Mouse (Mus musculus): ENCODE data around the gene Wbp4.
A peak's percentile ranks its signal among the peaks of the same experiment; 100 is the strongest.
"Not testable (repeated sequence)": the region's sequence is repeated elsewhere in the genome, so short reads cannot be mapped to it uniquely, and the experiment has no call there.

Gene Wbp4

GRCm38 (mm10) chr14:79481339-79482151 lies at the start of gene Wbp4:
Wbp4 (minus strand) TSS chr14:79481520.
- DNase-seq: peak; percentile 92

GRCm38 (mm10) chr14:79530761-79531160 lies 49.4 kb upstream of the Wbp4 start:
- no peak for DNase-seq

DNA sequence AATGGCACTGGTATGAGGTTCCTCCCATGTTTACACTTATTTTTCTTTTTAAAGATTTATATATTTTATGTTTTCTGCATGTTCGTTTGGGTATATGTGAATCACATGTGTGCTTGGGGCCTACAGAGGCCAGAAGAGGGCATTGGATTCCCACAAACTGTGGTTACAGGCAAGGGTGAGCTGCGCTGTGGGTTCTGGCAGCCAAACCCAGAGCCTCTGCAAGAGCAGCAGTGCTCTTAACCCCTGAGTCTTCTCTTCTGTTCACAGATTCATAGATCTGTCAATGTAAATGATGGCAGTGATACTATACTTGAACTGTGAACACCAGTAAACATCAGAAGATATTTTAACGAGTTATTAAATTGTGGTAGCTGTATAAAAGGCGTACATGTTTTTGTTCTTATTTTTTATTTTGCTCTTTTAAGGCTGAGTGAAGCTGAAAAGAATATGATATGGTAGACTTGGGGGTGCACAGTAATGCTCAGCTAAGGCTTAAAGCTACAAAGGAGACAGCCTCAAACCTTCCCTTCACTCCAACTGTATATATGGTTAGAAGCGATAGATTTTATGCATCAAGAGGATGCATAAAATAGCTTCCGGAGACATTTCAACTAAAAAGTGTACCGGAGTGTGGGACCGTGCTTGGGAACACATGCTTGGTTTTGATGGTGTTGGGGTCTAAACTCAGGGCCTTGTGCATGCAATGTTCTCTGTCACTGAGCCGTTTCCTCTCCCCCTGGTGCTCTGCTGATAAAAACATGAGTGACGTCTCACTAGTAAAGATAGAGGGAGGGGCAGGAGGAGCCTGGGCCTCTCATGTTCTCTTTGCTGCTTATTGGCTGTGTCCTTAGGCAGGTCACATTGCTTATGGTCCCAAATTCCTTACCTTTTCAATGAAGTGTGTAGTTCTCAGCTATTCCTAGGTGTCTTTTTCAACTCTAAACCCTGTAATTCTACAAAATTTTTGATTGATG lies 48.5 kb upstream of the Wbp4 start:
- DNase-seq: no peak

- DNase-seq: peak; percentile 50
Observed at GRCm38 (mm10) chr14:79527704-79528103, 46.4 kb upstream of the Wbp4 start.

GRCm38 (mm10) chr14:79526106-79526505 lies 44.8 kb upstream of the Wbp4 start:
- not testable (repeated sequence) for DNase-seq

DNA sequence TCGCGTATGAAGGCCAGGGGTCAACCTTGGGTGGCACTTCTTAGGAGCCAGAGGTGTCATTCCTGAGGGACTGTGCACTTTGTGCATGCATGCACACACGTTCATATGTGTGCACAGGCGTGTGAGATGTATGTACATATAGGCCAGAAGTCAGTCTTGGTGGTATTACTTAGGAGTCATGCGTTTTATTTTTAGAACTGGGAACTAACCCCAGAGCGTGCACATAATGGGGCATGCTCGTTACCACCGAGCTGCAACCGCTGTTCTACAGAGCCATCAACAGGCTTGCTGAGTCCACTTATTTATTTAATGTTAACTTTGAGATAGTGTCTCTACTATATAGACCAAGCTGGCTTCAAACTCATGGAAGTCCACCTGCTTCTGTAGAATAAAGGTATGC lies 41.1 kb upstream of the Wbp4 start:
- DNase-seq: no peak

- DNase-seq: no peak
Observed at GRCm38 (mm10) chr14:79521471-79522117, 40.3 kb upstream of the Wbp4 start.

DNA sequence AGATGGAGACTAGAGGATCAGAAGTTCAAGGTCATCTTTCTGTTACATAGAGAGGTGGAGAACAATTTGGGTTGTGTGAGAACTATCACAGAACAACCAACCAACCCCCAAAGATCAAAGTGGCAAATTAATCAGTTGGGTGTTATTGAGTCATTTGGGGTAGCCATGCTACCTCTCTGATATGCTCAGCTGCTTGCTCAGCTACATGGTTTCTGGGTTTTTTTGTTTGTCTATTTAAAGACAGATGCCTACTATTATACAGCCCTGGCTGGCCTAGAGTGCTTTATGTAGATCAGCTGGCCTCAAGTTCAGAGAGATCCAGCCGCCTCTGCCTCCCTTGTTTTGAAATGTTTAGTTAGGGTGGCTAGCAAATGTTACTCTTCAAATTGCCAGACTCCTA lies 39.7 kb upstream of the Wbp4 start:
- DNase-seq: no peak

DNA sequence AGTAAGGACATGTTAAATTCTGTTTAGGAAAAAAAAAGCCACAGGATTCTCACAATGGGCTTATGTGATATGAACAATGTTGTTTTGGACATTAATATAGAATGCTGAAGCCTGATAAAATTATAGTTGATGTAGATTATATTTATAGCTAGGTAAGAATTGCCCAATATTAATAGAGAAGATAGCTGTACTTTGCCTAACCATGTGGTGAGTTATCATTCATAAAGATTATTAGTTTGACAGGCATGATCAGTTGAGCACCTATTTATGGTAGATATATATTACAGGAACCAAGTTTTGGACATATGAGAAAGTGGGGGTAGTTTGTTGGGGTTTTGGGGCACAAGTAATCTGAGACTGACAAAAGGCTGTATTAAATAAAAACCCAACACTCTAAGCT lies 39.3 kb upstream of the Wbp4 start:
- no peak for DNase-seq

DNA sequence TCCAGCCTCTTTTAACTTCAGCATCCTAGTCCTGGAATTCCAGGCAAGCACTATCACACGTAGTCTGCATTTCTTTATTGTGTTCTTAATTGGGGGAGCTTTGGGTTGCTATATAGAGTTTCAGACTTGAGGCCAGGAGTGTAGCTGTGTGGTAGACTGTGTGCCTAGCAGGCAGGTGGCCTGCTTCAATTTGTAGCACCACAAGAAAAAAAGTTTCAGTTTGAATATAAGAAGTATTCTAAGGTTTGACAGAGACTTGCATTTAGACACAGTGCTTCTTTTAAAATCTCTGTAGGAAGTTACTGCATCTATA lies 38.3 kb upstream of the Wbp4 start:
- no peak for DNase-seq

DNA sequence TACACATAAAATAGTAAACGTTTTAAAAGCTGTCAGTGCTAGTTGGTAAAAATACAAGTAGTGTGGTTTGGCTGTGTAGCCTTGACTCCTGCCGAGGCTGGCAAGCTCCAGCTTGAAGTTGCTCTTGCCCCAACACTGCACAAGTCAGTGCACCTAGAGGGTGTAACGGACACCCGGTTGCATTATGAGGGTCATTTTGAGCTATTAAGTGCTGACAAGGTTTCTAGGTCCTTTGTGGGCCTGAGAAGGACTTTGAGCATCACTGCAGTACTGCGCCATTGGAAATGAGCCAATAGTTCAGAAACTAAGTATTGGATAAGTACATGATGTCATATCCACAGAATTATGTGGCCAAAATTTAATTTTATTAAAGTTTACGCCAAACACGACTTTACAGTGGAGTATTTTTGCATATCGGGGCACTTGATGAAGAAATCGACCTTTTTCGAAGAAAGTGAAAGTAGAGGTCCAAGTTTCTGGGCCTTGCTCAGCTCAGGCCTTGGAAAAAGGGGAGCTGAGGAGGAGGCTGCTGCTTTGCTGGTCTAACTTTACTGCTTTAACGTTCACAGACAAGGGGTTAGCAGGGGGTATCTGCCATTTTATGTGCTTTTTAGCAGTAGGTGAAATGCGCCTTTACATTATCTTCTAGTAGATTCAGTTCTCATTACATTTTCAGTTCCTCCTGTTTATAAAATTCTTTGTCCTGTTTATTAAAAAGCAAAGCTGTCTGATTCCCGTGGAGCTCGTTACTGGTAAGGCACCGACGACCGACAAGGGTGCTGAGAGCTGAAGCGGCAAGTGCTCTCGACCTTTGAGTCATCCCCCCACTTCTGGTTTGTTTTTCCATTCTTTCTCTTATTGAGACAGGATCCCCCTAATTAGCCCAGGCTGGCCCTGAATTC lies 37.7 kb upstream of the Wbp4 start:
- DNase-seq: no peak

GRCm38 (mm10) chr14:79518123-79518522 lies 36.8 kb upstream of the Wbp4 start:
- no peak for DNase-seq

DNA sequence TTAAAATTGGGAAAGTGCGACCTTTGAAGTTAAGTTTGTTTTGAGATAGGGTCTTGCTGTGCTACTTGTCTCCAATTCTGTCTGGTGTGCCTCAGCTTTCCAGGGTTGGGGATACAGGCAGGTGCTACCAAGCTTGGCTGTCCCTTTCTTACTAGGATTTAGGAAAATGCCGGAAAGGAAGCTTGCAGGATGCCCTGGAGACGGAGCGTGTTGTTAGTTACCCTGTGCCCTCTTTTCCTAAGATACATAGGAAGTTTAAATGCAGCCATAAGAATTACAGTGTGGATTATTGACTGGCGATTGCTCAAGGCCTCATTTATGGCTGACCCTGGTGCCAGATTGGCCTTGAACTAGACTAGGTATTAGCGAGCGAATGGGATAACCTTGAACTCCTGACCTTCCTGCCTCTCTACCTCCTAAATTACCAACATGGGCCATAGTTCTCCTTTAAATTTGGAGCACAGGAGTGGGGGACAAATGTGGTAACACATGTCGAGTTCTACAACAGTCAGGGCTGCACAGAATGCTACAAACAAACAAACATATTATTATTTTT lies 35.9 kb upstream of the Wbp4 start:
- DNase-seq: no peak

GRCm38 (mm10) chr14:79516751-79517150 lies 35.4 kb upstream of the Wbp4 start:
- no peak for DNase-seq

GRCm38 (mm10) chr14:79516243-79516610 lies 34.9 kb upstream of the Wbp4 start:
- no peak for DNase-seq

GRCm38 (mm10) chr14:79515511-79516242 lies 34.4 kb upstream of the Wbp4 start:
- DNase-seq: no peak

GRCm38 (mm10) chr14:79515100-79515499 lies 33.8 kb upstream of the Wbp4 start:
- DNase-seq: no peak

DNA sequence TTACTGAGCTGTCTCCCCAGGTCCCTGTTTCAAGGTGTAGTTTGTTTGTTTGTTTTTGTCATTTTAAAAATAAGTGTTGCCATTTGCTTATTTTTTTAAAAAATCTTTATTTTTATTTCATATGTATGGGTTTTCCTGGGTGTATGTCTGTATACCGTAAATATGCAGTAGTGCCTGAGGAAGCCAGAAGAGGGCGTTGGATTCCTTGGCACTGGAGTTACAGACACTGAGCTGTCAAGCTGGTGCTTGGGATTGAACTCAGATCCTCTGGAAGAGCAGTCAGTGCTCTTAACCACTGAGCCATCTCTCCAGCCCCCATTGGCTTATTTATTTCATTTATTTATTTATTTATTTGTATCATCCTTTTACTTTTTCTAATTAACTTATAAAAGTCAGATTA lies 32.6 kb upstream of the Wbp4 start:
- no peak for DNase-seq

DNA sequence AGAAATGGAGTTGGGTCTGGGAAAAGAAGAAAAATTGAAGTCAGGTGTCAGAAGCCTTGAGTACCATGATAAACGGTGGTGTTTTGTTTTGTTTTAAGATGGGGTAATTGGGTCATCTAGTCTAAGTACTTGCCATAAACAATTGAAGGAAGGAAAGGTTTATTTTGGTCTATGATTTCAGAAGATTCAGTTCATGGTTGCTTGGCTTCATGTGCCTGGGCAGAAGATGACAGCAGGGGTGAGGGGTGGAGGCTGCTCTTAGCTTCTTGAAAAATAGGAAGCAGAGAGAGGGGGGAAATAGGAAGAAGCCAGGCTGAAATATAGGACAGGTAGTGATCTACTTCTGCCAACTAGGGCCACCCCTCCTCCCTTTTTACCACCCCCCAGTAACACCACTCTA lies 30.2 kb upstream of the Wbp4 start:
- DNase-seq: no peak

GRCm38 (mm10) chr14:79508662-79509305 lies 27.5 kb upstream of the Wbp4 start:
- no peak for DNase-seq

- DNase-seq: no peak
Observed at GRCm38 (mm10) chr14:79507846-79508245, 26.5 kb upstream of the Wbp4 start.
